Mouse (Mus musculus) stomach, postnatal 0 days (tissue): ENCODE results near the gene Tardbp. TPM values are rescaled to one million over a fixed set of nuclear protein-coding genes. Genes with fewer than 3 reads are reported as not detected.
A peak's percentile ranks its signal among the peaks of the same experiment; 100 is the strongest.

Experiments used
- ATAC-seq: fragments of 200-750 bp; cut with Nextera tagmentation; 2 replicates; pipeline ENCODE4 v1.8.0; 2017; ENCODE audit not compliant: low FRiP score, low TSS enrichment
- DNase-seq: peaks from one replicate; pipeline ENCODE4 v3.0.0-alpha.2; 2016; ENCODE audit warnings: low spot score
- H3K27ac ChIP-seq: fragments of 300-500 bp; sonication (generic); replicated peaks from 2 replicates; pipeline ENCODE4 v1.5.1; 2014; ENCODE audit warnings: mild to moderate bottlenecking, control low read depth
- H3K27me3 ChIP-seq: fragments of 300-500 bp; sonication (generic); 2 replicates; pipeline ENCODE4 v1.6.1; 2014; ENCODE audit warnings: low read length; ENCODE audit not compliant: control insufficient read depth, insufficient read depth
- H3K36me3 ChIP-seq: fragments of 300-500 bp; sonication (generic); 2 replicates; pipeline ENCODE4 v1.6.1; 2014; ENCODE audit warnings: low read length, mixed read lengths; ENCODE audit not compliant: control insufficient read depth, insufficient read depth
- H3K4me1 ChIP-seq: fragments of 300-500 bp; sonication (generic); replicated peaks from 2 replicates; pipeline ENCODE4 v1.6.1; 2014; ENCODE audit warnings: antibody characterized with exemption; ENCODE audit not compliant: control insufficient read depth, insufficient read depth
- H3K4me2 ChIP-seq: fragments of 300-500 bp; sonication (generic); replicated peaks from 2 replicates; pipeline ENCODE4 v1.6.1; 2014; ENCODE audit warnings: low read depth, mild to moderate bottlenecking, control low read depth, moderate library complexity
- H3K4me3 ChIP-seq: fragments of 300-500 bp; sonication (generic); 2 replicates; pipeline ENCODE4 v1.5.1; 2014; ENCODE audit warnings: low read depth, low read length, control low read depth
- H3K9ac ChIP-seq: fragments of 300-500 bp; sonication (generic); 2 replicates; pipeline ENCODE4 v1.6.1; 2014; ENCODE audit warnings: mild to moderate bottlenecking, low read length, control low read depth, mixed read lengths
- H3K9me3 ChIP-seq: fragments of 300-500 bp; sonication (generic); 2 replicates; pipeline ENCODE4 v1.6.1; 2016; ENCODE audit warnings: low read length; ENCODE audit not compliant: control insufficient read depth
- CTCF ChIP-seq: IDR thresholded peaks from 2 replicates; pipeline ENCODE4 v1.5.1; 2016; ENCODE audit warnings: antibody characterized with exemption, low read depth, mild to moderate bottlenecking, moderate library complexity
- EP300 ChIP-seq: optimal IDR thresholded peaks from 2 replicates; pipeline ENCODE3; 2016; ENCODE audit warnings: antibody characterized with exemption
- WGBS: fragments of 180-500 bp; shearing (Covaris S2); extraction: QIAGEN DNeasy Blood & Tissue Kit; methylation state at CpG from one replicate; pipeline ENCODE4 v1.1.7; 2014; 5-methylcytosine and 5-hydroxymethylcytosine counted together
- polyA plus RNA-seq: library from polyadenylated mRNA; unstranded; fragments of >200 nt; fragmentation: Nextera tagmentation; extraction: Ambion mirVana; gene quantifications from 2 replicates; pipeline ENCODE4 v1.2.1, GENCODE M21; 2015

Gene Tardbp
- polyA plus RNA-seq, 1 experiment from 2014 or later, result 106 TPM

DNA sequence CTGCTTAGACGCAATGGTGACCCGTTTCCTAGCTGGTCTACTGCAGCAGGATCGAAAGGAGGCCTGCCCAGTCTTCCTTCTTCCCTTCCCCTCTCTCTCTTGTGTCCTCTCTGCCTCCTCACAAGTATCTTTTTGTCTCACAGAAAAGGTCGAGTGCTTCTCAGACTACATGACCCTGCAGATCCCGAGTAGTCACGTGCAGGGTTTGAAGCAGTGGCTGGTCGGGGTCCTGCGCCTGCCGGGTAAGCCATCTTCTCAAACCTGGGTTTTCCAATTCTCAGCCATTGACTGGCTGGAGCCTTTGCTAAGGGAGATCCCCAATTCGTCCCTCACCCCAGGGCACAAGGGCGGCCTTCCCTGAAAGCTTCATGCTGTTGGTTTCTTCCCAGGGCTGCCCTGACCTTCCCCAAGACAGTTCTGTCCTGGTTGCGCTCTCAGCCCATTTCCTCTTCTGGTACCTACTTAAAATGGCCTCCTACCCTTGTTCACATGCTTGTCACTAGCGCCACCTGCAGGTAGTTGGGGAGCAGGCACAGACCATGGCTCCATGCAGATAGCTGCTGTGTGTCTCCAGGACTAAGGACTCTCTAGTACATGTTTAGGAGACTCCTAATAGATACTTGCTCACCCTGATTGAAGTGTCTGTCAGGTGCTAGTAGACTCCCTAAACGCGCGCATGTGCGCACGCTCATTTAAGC lies 28.0 kb upstream of the Tardbp start:
- no peak overlapping the region for H3K4me3 ChIP-seq
- 0 out of 2 replicates have a peak, but pooled peaks have one; percentile 38 for ATAC-seq
- no peaks in the 10 kb centered on the region for H3K27me3 ChIP-seq
- H3K27ac ChIP-seq, result no peak overlapping the region
- no peaks in the 10 kb centered on the region for H3K4me1 ChIP-seq
- WGBS, result 87% methylated on average over 18 of the region's 18 CpGs
- no peak overlapping the region for H3K4me2 ChIP-seq
- H3K9me3 ChIP-seq, result no peaks in the 10 kb centered on the region
- no peak overlapping the region for H3K9ac ChIP-seq
- peak; percentile 53 for DNase-seq
- peak; percentile 72 for TF ChIP-seq CTCF
- no peak for TF ChIP-seq EP300
- H3K36me3 ChIP-seq, result no peaks in the 10 kb centered on the region

DNA sequence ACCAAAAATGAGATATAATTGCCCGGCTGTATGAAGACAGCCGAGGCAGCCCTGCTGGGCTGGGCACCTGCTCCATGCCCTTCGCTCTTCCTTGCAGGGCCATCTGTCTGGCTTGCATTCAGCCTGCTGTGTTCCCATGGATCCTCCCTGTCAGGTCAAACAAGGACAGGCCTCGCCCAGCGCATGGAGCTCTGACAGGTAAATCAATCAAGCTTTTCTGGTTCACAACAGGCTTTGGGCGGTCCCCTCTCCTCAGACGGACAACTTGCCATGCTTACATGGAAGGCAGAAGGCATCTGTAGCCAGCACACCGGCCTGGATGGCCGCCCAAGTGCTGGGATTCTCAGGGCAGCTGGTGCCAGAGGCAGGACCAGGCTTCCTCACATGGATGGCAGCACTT lies 24.2 kb upstream of the Tardbp start:
- peak; percentile 34 for TF ChIP-seq EP300
- no peak for TF ChIP-seq CTCF
- H3K27me3 ChIP-seq, result no peaks in the 10 kb centered on the region
- no peak overlapping the region for H3K9ac ChIP-seq
- peak; percentile 56 for ATAC-seq
- no peaks in the 10 kb centered on the region for H3K9me3 ChIP-seq
- H3K4me2 ChIP-seq, result no peak overlapping the region
- H3K4me1 ChIP-seq, result no peaks in the 10 kb centered on the region
- 38% methylated on average over 9 of the region's 9 CpGs for WGBS
- peak; percentile 49 for DNase-seq
- no peaks in the 10 kb centered on the region for H3K36me3 ChIP-seq
- no peak overlapping the region for H3K4me3 ChIP-seq
- no peak overlapping the region for H3K27ac ChIP-seq

DNA sequence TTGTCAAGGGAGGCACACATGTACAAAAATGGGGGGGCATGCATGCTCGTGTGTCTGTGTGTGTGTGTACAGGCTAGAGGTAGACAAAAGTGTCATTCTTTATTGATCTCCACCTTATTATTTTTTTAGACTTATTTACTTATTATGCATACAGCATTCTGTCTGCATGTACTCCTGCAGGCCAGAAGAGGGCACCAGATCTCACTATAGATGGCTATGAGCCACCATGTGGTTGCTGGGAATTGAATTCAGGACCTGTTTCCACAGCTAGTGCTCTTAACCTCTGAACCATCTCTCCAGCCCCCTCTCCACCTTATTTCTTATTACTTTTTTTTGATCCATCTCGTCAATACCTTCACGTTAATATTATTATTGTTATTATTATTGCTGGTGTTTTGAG lies 22.5 kb upstream of the Tardbp start:
- no peaks in the 10 kb centered on the region for H3K9me3 ChIP-seq
- no peak overlapping the region for H3K4me3 ChIP-seq
- no peak overlapping the region for H3K9ac ChIP-seq
- H3K4me2 ChIP-seq, result no peak overlapping the region
- H3K4me1 ChIP-seq, result no peaks in the 10 kb centered on the region
- H3K36me3 ChIP-seq, result no peaks in the 10 kb centered on the region
- ATAC-seq, result no peak
- H3K27me3 ChIP-seq, result no peaks in the 10 kb centered on the region
- H3K27ac ChIP-seq, result no peak overlapping the region
- WGBS, result 69% methylated on average over 3 of the region's 3 CpGs
- TF ChIP-seq CTCF (peak; percentile 64), EP300 (no peak)
- no peak for DNase-seq

DNA sequence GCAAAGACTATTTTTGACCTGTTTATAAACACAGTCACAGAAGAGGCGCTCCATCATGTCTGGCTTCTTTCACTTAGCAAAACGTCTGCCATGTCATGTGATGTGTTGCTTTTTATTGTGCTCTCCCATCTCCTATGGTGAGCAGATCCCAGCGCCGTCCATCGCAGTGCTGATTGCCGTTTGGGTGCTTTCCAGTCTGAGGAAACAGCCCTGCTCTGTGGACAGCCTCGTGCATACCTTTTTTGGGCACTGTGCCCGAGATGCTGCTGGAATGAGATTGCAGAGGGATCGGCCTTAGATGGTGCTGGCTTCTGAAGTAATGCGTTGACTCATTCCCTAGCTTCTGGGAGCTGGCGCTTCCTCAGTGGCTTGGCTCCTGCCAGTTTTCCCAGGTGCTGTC lies 19.8 kb upstream of the Tardbp start:
- ATAC-seq (peak; percentile 55), DNase-seq (peak; percentile 61)
- no peak for TF ChIP-seq EP300
- Histone ChIP-seq H3K9ac (no peak overlapping the region), H3K4me3 (no peak overlapping the region), H3K36me3 (no peaks in the 10 kb centered on the region), H3K27ac (no peak overlapping the region), H3K9me3 (no peaks in the 10 kb centered on the region), H3K4me2 (no peak overlapping the region), H3K4me1 (no peaks in the 10 kb centered on the region), H3K27me3 (no peaks in the 10 kb centered on the region)
- 20% methylated on average over 11 of the region's 11 CpGs for WGBS

DNA sequence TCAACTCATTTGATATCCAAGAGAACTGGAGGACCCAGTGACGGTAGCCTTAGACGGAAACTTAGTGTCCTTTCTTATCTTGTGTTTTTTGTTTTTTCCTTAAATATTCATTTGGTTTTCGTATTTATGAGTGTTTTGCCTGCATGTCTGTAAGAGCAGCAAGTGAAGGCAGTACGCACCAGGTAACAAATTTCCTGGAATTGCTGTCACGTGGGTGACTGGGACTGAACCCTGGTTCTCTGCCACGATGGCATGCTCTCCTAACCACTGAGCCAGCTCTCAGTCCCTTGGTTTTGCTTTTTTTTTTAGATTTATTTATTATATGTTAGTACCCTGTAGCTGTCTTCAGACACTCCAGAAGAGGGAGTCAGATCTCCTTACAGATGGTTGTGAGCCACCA lies 18.1 kb upstream of the Tardbp start:
- Histone ChIP-seq H3K4me2 (no peak overlapping the region), H3K27me3 (no peaks in the 10 kb centered on the region)
- TF ChIP-seq EP300 (no peak), CTCF (no peak)

DNA sequence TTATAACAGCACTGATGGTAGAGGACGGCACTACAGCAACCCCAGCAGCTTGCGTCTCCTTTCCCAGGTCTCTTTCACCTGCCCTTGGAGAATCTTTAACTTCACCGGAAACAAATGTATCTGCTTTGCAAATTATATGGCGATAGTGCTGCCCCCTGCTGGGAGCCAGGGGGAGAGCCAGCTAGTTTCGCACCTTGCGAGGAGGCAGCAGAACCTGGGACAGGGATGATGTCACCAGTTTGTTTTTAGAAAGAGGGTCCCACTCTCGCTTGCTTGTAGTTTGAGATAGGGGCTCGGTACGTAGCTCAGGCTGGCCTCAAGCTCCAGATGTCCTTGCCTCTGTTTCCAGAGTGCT lies 17.3 kb upstream of the Tardbp start:
- H3K4me1 ChIP-seq, result no peaks in the 10 kb centered on the region
- ATAC-seq (peak; percentile 43; the same call in 1 of the 2 replicates), DNase-seq (peak; percentile 87)
- H3K4me3 ChIP-seq, result no peak overlapping the region
- H3K36me3 ChIP-seq, result no peaks in the 10 kb centered on the region
- H3K27ac ChIP-seq, result no peak overlapping the region
- peak overlapping the region; percentile 46 for H3K4me2 ChIP-seq
- H3K9me3 ChIP-seq, result no peaks in the 10 kb centered on the region
- no peaks in the 10 kb centered on the region for H3K27me3 ChIP-seq
- TF ChIP-seq EP300, result no peak
- peak; percentile 87 for TF ChIP-seq CTCF
- WGBS, result 4% methylated on average over 9 of the region's 9 CpGs
- no peak overlapping the region for H3K9ac ChIP-seq

More for the DNA sequence above, 18.1 kb upstream of the Tardbp start:
- H3K9ac ChIP-seq, result no peak overlapping the region
- no peaks in the 10 kb centered on the region for H3K4me1 ChIP-seq
- 85% methylated on average over 6 of the region's 6 CpGs for WGBS
- no peak for DNase-seq
- no peak overlapping the region for H3K27ac ChIP-seq
- H3K9me3 ChIP-seq, result no peaks in the 10 kb centered on the region
- H3K36me3 ChIP-seq, result no peaks in the 10 kb centered on the region
- H3K4me3 ChIP-seq, result no peak overlapping the region
- no peak for ATAC-seq
